Comparison of ENCODE assay signal across 20 mouse cellular contexts in the genomic region with DNA sequence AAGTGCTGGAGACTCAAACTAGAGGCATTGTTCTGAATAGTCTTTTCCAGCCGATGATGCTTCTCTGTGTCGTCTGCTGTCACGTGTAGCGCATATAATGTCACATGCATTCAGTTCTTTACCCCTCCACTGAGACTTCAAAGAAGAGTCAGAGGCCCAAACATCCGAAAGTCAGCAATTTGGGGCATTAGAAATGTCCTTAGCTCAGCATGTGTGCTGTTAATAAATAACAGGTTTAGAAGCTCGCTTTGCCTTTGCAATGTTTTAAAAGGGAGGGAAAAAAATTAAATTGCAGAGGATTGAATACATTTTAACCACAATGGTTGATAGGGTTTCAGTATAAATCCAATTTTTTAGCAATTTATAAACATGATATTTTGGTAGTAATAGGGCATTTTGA. TPM values are rescaled to one million over a fixed set of nuclear protein-coding genes. Genes with fewer than 3 reads are reported as not detected.
"Had no signal": no experiment of that assay in that cellular context is flagged by ENCODE, and none has a peak within 500 bp of the region (broad histone marks: within the 10 kb centered on the region; RNA-seq: fewer than 3 reads in every experiment).

No protein-coding gene starts in this region.

- H3K4me3 ChIP-seq: intestine, embryonic 15.5 days; kidney, embryonic 15.5 days; left cerebral cortex, adult 2 months; lung, embryonic 15.5 days; megakaryocyte, embryonic 14.5 days; midbrain, embryonic 10.5 days; midbrain, embryonic 13.5 days; myocyte; neural tube, embryonic 13.5 days; stomach, embryonic 15.5 days had no signal

- H3K9me3 ChIP-seq: intestine, embryonic 15.5 days; kidney, embryonic 15.5 days; lung, embryonic 15.5 days; midbrain, embryonic 10.5 days; midbrain, embryonic 13.5 days; neural tube, embryonic 13.5 days; stomach, embryonic 15.5 days had no signal

- H3K36me3 ChIP-seq: intestine, embryonic 15.5 days; kidney, embryonic 15.5 days; lung, embryonic 15.5 days; midbrain, embryonic 10.5 days; midbrain, embryonic 13.5 days; neural tube, embryonic 13.5 days; stomach, embryonic 15.5 days had no signal

- H3K27me3 ChIP-seq: intestine, embryonic 15.5 days; kidney, embryonic 15.5 days; lung, embryonic 15.5 days; megakaryocyte, embryonic 14.5 days; midbrain, embryonic 13.5 days; neural tube, embryonic 13.5 days; stomach, embryonic 15.5 days had no signal

- H3K4me1 ChIP-seq: intestine, embryonic 15.5 days; kidney, embryonic 15.5 days; lung, embryonic 15.5 days; megakaryocyte, embryonic 14.5 days; midbrain, embryonic 10.5 days; midbrain, embryonic 13.5 days; neural tube, embryonic 13.5 days; stomach, embryonic 15.5 days had no signal

- DNase-seq: layer of hippocampus, postnatal 36 days; lung, adult 18-20 months; lung, postnatal 10 days; lung, postnatal 36 days; retina, postnatal 1 day; right cerebral cortex, postnatal 25 days; spleen, adult 18-20 months; thymus, postnatal 36 days had no signal

- H3K27ac ChIP-seq: intestine, embryonic 15.5 days; kidney, embryonic 15.5 days; left cerebral cortex, adult 2 months; liver, embryonic 14.5 days; lung, embryonic 15.5 days; midbrain, embryonic 10.5 days; midbrain, embryonic 13.5 days; neural tube, embryonic 13.5 days; stomach, embryonic 15.5 days had no signal

RNA-seq across cellular contexts. Expression of a gene that starts 18.1 kb away (rescaled TPM):
- total RNA-seq: neutrophil, adult 5-6 weeks had no signal
